Mouse (Mus musculus) thymus, postnatal 10 days (tissue): Measurements from ENCODE around the gene Spag17.

Experiments
- DNase-seq, 2 experiments: peaks; one replicate each; pipeline ENCODE4 v3.0.0; 2021; ENCODE audit warnings: low spot score in 2 of 2

Gene Spag17

DNA sequence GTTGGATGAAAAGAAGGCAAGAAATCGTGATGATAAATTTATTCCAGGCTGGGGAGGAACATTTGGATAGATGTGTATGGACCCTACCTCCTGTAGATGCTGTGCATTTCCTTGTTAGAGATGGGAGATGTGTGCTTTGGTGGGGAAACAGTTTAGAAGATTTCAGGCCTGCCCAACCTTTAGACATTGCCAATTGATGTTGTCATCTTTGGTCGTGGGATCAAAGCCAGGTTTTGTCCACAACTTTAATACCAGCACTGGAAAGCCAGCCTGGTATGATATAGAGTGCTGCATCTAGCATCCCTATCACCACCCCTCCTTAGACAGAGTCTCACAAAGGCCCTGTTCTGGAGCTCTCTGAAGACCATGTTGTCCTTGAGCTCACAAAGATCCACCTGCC, 278.4 kb downstream of the Spag17 start:
- no peak for DNase-seq

- DNase-seq = no peak
Measured at GRCm38 (mm10) chr3:100164991-100165390, 279.8 kb downstream of the Spag17 start.

GRCm38 (mm10) chr3:100176031-100176430, 290.8 kb downstream of the Spag17 start:
- no peak for DNase-seq

- DNase-seq = no peak
Measured at GRCm38 (mm10) chr3:100180471-100180870, 295.3 kb downstream of the Spag17 start.

DNA sequence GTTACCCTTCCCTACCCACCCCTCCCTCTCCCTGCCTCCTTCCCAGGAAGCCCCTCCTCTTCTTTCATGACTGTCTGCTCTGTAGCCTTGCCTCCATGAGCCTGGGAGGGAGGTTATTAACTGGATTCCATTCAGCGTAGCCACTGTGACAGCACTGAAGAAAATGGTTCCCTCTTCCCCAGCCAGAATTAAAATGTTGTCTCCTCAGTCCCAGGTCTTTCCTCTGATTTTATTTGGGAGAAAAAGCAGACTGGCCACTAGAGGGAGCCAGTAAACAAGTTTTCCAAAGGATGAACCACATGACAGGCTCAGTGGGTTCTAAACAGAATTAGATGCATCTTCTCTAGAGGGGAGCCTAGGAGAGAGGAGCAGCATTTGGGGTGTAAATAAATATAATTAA, 304.2 kb downstream of the Spag17 start:
- peak; percentile 7 to 53 for DNase-seq

- no peak for DNase-seq
Measured at GRCm38 (mm10) chr3:100189861-100190260, 304.7 kb downstream of the Spag17 start.
